In genomic region chr8:76183836-76184235, GRCm38 (mm10) we compare ENCODE assay signal across 35 mouse cellular contexts.
"Had no signal": no experiment of that assay in that cellular context is flagged by ENCODE, and none has a peak within 500 bp of the region (broad histone marks: within the 10 kb centered on the region; RNA-seq: fewer than 3 reads in every experiment).

No protein-coding gene starts in this region.

- H3K4me2 ChIP-seq: heart, embryonic 11.5 days; heart, embryonic 12.5 days; heart, embryonic 13.5 days; heart, embryonic 15.5 days; hindbrain, embryonic 12.5 days; hindbrain, embryonic 13.5 days; hindbrain, embryonic 14.5 days; hindbrain, embryonic 15.5 days; intestine, embryonic 15.5 days; kidney, embryonic 15.5 days had no signal

- H3K27me3 ChIP-seq: heart, embryonic 12.5 days; heart, embryonic 13.5 days; heart, embryonic 15.5 days; hindbrain, embryonic 12.5 days; hindbrain, embryonic 13.5 days; hindbrain, embryonic 15.5 days; intestine, embryonic 15.5 days; kidney, embryonic 15.5 days had no signal

- DNase-seq: heart, postnatal 10 days; heart, postnatal 14 days; heart, postnatal 36 days; heart, postnatal 4 days; kidney, adult 11 months; kidney, adult 18-20 months; kidney, adult 2 months; kidney, adult 8-10 months; kidney, adult 9 months; kidney, postnatal 10 days; kidney, postnatal 14 days; kidney, postnatal 25 days; kidney, postnatal 36 days; kidney, postnatal 4 days; layer of hippocampus, adult 9-11 months; layer of hippocampus, postnatal 36 days had no signal

- ATAC-seq: hindbrain, embryonic 16.5 days; hindbrain, postnatal 0 days; inflammation-experienced regulatory T-cells, adult 6 months; intestine, embryonic 15.5 days; intestine, embryonic 16.5 days; intestine, postnatal 0 days had no signal

- H3K9ac ChIP-seq: heart, embryonic 12.5 days; heart, embryonic 13.5 days; heart, embryonic 15.5 days; hindbrain, embryonic 12.5 days; hindbrain, embryonic 13.5 days; hindbrain, embryonic 14.5 days; hindbrain, embryonic 15.5 days; intestine, embryonic 15.5 days; kidney, embryonic 15.5 days had no signal

- H3K27ac ChIP-seq: heart, embryonic 10.5 days; heart, embryonic 13.5 days; heart, embryonic 15.5 days; hindbrain, embryonic 10.5 days; hindbrain, embryonic 12.5 days; hindbrain, embryonic 13.5 days; hindbrain, embryonic 14.5 days; hindbrain, embryonic 15.5 days; hindbrain, postnatal 0 days; intestine, embryonic 15.5 days; kidney, embryonic 15.5 days; kidney, postnatal 0 days; layer of hippocampus, adult 2 months had no signal

- H3K9me3 ChIP-seq: heart, embryonic 10.5 days; heart, embryonic 12.5 days; heart, embryonic 13.5 days; heart, embryonic 15.5 days; hindbrain, embryonic 10.5 days; hindbrain, embryonic 12.5 days; hindbrain, embryonic 13.5 days; hindbrain, embryonic 15.5 days; intestine, embryonic 15.5 days; kidney, embryonic 15.5 days had no signal

- H3K4me3 ChIP-seq: heart, embryonic 10.5 days; heart, embryonic 12.5 days; heart, embryonic 13.5 days; heart, embryonic 15.5 days; hindbrain, embryonic 10.5 days; hindbrain, embryonic 12.5 days; hindbrain, embryonic 13.5 days; hindbrain, embryonic 15.5 days; intestine, embryonic 15.5 days; kidney, embryonic 15.5 days; layer of hippocampus, adult 2 months had no signal

- H3K36me3 ChIP-seq: heart, embryonic 10.5 days; heart, embryonic 12.5 days; heart, embryonic 13.5 days; heart, embryonic 15.5 days; hindbrain, embryonic 10.5 days; hindbrain, embryonic 12.5 days; hindbrain, embryonic 13.5 days; hindbrain, embryonic 15.5 days; intestine, embryonic 15.5 days; kidney, embryonic 15.5 days had no signal

- H3K4me1 ChIP-seq: heart, embryonic 10.5 days; heart, embryonic 12.5 days; heart, embryonic 13.5 days; heart, embryonic 15.5 days; hindbrain, embryonic 10.5 days; hindbrain, embryonic 12.5 days; hindbrain, embryonic 13.5 days; hindbrain, embryonic 15.5 days; intestine, embryonic 15.5 days; kidney, embryonic 15.5 days had no signal
